Mouse (Mus musculus) stomach, embryonic 14.5 days (tissue): ENCODE measurements around the gene Actl11. TPM values are rescaled to one million over a fixed set of nuclear protein-coding genes. Genes with fewer than 3 reads are reported as not detected.

ENCODE experiments used
- ATAC-seq: fragments of 200-750 bp; cut with Nextera tagmentation; 2 replicates; pipeline ENCODE4 v1.8.0; 2017; ENCODE audit warnings: low read depth, moderate TSS enrichment; ENCODE audit not compliant: insufficient number of reproducible peaks, insufficient read depth, low FRiP score
- H3K27ac ChIP-seq: fragments of 300-500 bp; sonication (generic); 2 replicates; pipeline ENCODE4 v1.5.1; 2014; ENCODE audit warnings: mild to moderate bottlenecking, low read length, moderate library complexity, mixed read lengths
- H3K27me3 ChIP-seq: fragments of 300-500 bp; sonication (generic); 2 replicates; pipeline ENCODE4 v1.6.1; 2014; ENCODE audit warnings: low read length, control low read depth, mixed read lengths; ENCODE audit not compliant: control insufficient read depth, insufficient read depth
- H3K36me3 ChIP-seq: fragments of 300-500 bp; sonication (generic); 2 replicates; pipeline ENCODE4 v1.6.1; 2014; ENCODE audit warnings: mild to moderate bottlenecking, control low read depth, low read length, moderate library complexity, mixed read lengths; ENCODE audit not compliant: control insufficient read depth, insufficient read depth
- H3K4me1 ChIP-seq: fragments of 300-500 bp; sonication (generic); 2 replicates; pipeline ENCODE4 v1.6.1; 2014; ENCODE audit warnings: low read length, control low read depth, mixed read lengths; ENCODE audit not compliant: control insufficient read depth, insufficient read depth
- H3K4me2 ChIP-seq: fragments of 300-500 bp; sonication (generic); replicated peaks from 2 replicates; pipeline ENCODE4 v1.6.1; 2014; ENCODE audit warnings: low read depth, low read length, control low read depth
- H3K4me3 ChIP-seq: fragments of 300-500 bp; sonication (generic); 2 replicates; pipeline ENCODE4 v1.5.1; 2014; ENCODE audit warnings: low read depth, low read length, control low read depth
- H3K9ac ChIP-seq: fragments of 300-500 bp; sonication (generic); replicated peaks from 2 replicates; pipeline ENCODE4 v1.6.1; 2014; ENCODE audit warnings: low read depth, mild to moderate bottlenecking, control low read depth, low read length, moderate library complexity, mixed read lengths
- H3K9me3 ChIP-seq: fragments of 300-500 bp; sonication (generic); 2 replicates; pipeline ENCODE4 v1.6.1; 2016; ENCODE audit warnings: low read depth, low read length, control low read depth; ENCODE audit not compliant: control insufficient read depth
- WGBS: fragments of 180-500 bp; shearing (Covaris S2); extraction: QIAGEN DNeasy Blood & Tissue Kit; methylation state at CpG from one replicate; pipeline ENCODE4 v1.1.7; 2014; 5-methylcytosine and 5-hydroxymethylcytosine counted together
- polyA plus RNA-seq: library from polyadenylated mRNA; unstranded; fragments of >200 nt; fragmentation: Nextera tagmentation; extraction: Ambion mirVana; gene quantifications from 2 replicates; pipeline ENCODE4 v1.2.1, GENCODE M21; 2014

Gene Actl11
- polyA plus RNA-seq, 1 experiment from 2014 or later, result not detected

DNA sequence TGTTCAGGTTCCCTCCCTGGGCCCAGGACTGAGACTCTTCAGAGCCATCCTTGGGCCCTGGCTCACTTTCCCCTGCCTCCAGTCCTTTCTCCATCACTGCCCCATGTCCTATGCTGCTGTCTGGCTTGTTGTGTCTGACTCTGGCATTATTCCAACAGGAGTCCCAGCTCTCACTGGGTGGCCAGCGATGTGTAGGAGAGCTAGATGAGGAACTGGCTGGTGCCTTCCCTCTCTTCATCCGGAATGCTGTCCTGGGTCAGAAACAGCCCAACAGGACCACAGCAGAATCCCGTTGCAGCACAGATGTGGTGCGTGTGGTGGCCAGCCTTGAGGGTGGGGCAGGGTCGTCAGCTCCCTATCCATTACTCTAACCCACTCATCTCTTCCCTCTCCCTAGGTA is 42.0 kb downstream of the Actl11 start:
- 85% methylated on average over 5 of the region's 5 CpGs for WGBS
- Histone ChIP-seq H3K9ac (no peak overlapping the region), H3K4me1 (no peaks in the 10 kb centered on the region), H3K27me3 (no peaks in the 10 kb centered on the region), H3K4me2 (no peak overlapping the region), H3K4me3 (no peak overlapping the region), H3K36me3 (peaks cover 9% of the 10 kb centered on the region), H3K27ac (no peak overlapping the region), H3K9me3 (no peaks in the 10 kb centered on the region)
- ATAC-seq, result no peak

DNA sequence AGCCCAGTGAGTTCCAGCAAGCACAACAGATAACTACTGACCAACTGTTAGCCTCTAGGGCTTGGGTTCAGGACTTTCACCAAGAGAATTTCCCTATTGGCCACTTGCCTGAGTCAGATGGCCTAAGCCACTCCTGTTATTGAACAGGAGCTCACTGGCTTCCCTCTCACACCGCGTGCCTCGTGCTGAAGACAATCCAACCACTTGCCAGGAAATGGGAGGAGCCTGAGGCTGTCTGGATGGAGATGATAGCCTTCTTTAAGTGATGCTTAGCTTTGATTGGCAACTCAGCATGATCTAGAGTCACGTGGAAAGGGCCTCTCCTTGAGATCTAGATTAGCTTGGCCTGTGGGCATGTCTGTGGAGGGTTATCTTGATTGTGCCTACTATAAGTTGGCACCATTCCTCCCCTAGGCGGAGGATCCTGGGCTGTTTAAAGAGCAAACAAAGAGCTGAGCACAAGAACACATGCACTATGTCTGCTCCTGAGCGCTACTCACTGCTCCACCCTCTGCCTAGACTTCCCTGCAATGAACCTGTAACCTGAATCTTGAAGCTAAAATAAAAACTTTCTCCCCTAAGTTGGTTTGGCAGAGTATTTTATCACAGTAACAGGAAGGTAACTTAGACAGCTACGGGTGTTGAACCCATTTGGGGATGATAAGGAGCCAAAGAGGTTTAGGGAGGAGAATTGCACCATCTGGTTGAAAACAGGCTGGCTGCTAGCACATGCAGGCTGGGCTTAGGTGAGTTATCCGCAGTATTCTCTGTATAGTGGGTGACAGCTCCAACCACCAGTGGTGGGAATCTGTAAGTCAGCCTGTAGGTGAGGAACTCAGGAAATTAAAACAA is 43.6 kb downstream of the Actl11 start:
- no peak overlapping the region for H3K4me2 ChIP-seq
- H3K27ac ChIP-seq, result no peak overlapping the region
- ATAC-seq, result peak; percentile 77; the same call in 1 of the 2 replicates
- no peaks in the 10 kb centered on the region for H3K27me3 ChIP-seq
- no peaks in the 10 kb centered on the region for H3K9me3 ChIP-seq
- peaks cover 9% of the 10 kb centered on the region for H3K36me3 ChIP-seq
- H3K4me3 ChIP-seq, result no peak overlapping the region
- WGBS, result 73% methylated on average over 8 of the region's 8 CpGs
- no peaks in the 10 kb centered on the region for H3K4me1 ChIP-seq
- no peak overlapping the region for H3K9ac ChIP-seq

GRCm38 (mm10) chr9:107974491-107975171 is 46.4 kb downstream of the Actl11 start:
- H3K27ac ChIP-seq, result no peak overlapping the region
- H3K4me1 ChIP-seq, result no peaks in the 10 kb centered on the region
- peak; percentile 53; the same call in 1 of the 2 replicates for ATAC-seq
- no peak overlapping the region for H3K4me2 ChIP-seq
- no peak overlapping the region for H3K9ac ChIP-seq
- WGBS, result 77% methylated on average over 10 of the region's 10 CpGs
- H3K27me3 ChIP-seq, result no peaks in the 10 kb centered on the region
- H3K36me3 ChIP-seq, result peaks cover 5% of the 10 kb centered on the region; the same call in 1 of the 2 replicates
- H3K4me3 ChIP-seq, result no peak overlapping the region
- H3K9me3 ChIP-seq, result no peaks in the 10 kb centered on the region

DNA sequence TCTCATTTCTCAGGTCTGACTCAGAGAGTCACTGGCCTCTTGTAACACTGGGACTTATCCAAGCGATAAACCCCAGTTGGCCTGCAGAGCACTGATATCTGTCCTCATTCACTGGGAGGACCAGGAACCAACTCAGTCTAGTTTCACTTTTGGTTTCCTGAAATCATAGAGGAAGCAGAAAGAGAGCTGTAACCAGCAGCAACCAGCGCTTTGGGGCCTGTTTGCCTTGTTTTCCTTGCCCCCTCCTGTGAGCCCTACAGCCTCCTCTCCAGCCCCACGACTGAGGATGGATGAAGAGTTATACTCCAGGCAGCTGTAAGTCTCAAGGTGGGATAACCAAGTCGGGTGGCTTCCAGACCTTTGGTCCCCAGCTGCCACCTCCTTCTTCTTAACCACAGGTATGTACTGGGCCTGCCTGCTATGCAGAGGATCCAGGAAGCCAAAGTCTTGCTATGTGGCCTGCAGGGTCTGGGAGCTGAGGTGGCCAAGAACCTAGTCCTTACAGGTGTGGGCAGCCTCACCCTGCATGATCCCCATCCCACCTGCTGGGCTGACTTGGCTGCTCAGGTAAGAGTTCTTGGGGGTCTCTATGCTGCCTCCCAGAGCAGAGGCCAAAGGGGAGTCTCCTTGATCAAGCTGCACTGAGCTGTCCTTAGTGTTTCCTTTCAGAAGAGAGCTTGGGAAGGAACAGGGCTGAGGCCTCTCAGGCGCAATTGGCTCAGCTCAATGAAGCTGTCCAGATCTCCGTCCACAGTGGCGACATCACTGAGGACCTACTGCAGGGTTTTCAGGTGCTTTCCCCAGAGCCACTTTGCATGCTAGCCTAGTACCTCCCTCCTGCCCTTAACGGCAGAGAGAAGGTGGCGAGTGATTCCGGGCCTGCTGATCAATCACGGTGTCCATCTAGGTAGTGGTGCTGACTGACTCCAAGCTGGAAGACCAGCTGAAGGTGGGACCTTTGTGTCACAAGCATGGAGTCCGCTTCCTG is 47.4 kb downstream of the Actl11 start, which contains the start of gene Uba7:
TSS of gene Uba7 (plus strand) at position 107 of the 988 bp plus-strand sequence.
- Histone ChIP-seq H3K4me2 (peak within 1 kb of the TSS; percentile 10; the same call in 1 of the 2 replicates), H3K36me3 (0 out of 2 replicates have a peak, but pooled peaks cover 5% of the 10 kb centered on the region), H3K27me3 (no peaks in the 10 kb centered on the region), H3K4me3 (no peak within 1 kb of the TSS), H3K9me3 (no peaks in the 10 kb centered on the region), H3K27ac (peak within 1 kb of the TSS; percentile 6; the same call in 1 of the 2 replicates), H3K4me1 (peaks cover 2% of the 10 kb centered on the region; the same call in 1 of the 2 replicates), H3K9ac (no peak within 1 kb of the TSS)
- 59% methylated on average over 12 of the region's 12 CpGs for WGBS
- peak; percentile 74 for ATAC-seq

- no peak overlapping the region for H3K4me2 ChIP-seq
- peaks cover 25% of the 10 kb centered on the region for H3K4me1 ChIP-seq
- H3K27ac ChIP-seq, result no peak overlapping the region
- H3K9me3 ChIP-seq, result no peaks in the 10 kb centered on the region
- no peaks in the 10 kb centered on the region for H3K27me3 ChIP-seq
- no peak for ATAC-seq
- WGBS, result 88% methylated on average over 12 of the region's 12 CpGs
- H3K4me3 ChIP-seq, result no peak overlapping the region
- H3K36me3 ChIP-seq, result no peaks in the 10 kb centered on the region
- H3K9ac ChIP-seq, result no peak overlapping the region
These were observed 50.5 kb downstream of the Actl11 start for GRCm38 (mm10) chr9:107978815-107979214.

Other genes with a start within 250 kb of the Actl11 start
- 1.8 and 2.4 TPM in 2 replicates for gene Gnat1, start 248.8 kb upstream of the Actl11 start, polyA plus RNA-seq
- 30.2 and 33.2 TPM in 2 replicates for gene Sema3f, start 218.0 kb upstream of the Actl11 start, polyA plus RNA-seq
- 204 and 205 TPM in 2 replicates for gene Rbm5, start 157.5 kb upstream of the Actl11 start, polyA plus RNA-seq
- 76.5 and 83.3 TPM in 2 replicates for gene Rbm6, start 55.2 kb upstream of the Actl11 start, polyA plus RNA-seq
- 15.2 and 20.7 TPM in 2 replicates for gene Mon1a, start 40.3 kb upstream of the Actl11 start, polyA plus RNA-seq
- 3.3 and 5.1 TPM in 2 replicates for gene Mst1r, start 21.6 kb upstream of the Actl11 start, polyA plus RNA-seq
- gene Camkv, start 7.2 kb downstream of the Actl11 start, polyA plus RNA-seq, result 1.6 and 1.9 TPM in 2 replicates
- gene Traip, start 21.7 kb downstream of the Actl11 start, polyA plus RNA-seq, result 18.9 and 21.2 TPM in 2 replicates
- gene Uba7, start 47.0 kb downstream of the Actl11 start, polyA plus RNA-seq, result 48.7 and 54.0 TPM in 2 replicates
- gene Gm20661, start 54.6 kb downstream of the Actl11 start, polyA plus RNA-seq, result 11.6 and 12.8 TPM in 2 replicates
- gene Inka1, start 57.4 kb downstream of the Actl11 start, polyA plus RNA-seq, result 52.9 and 64.9 TPM in 2 replicates
- gene Cdhr4, start 64.0 kb downstream of the Actl11 start, polyA plus RNA-seq, result 19.7 and 23.9 TPM in 2 replicates
- 0.20 and 0.84 TPM in 2 replicates for gene Gm20662, start 67.9 kb downstream of the Actl11 start, polyA plus RNA-seq
- gene Ip6k1, start 74.0 kb downstream of the Actl11 start, polyA plus RNA-seq, result 29.1 and 29.2 TPM in 2 replicates
- 21.4 and 26.6 TPM in 2 replicates for gene Gmppb, start 120.8 kb downstream of the Actl11 start, polyA plus RNA-seq
- gene Amigo3, start 124.7 kb downstream of the Actl11 start, polyA plus RNA-seq, result 3.1 TPM in 2 replicates
- gene Mst1, start 152.0 kb downstream of the Actl11 start, polyA plus RNA-seq, result 3.7 and 4.4 TPM in 2 replicates
- gene Rnf123, start 154.9 kb downstream of the Actl11 start, polyA plus RNA-seq, result 31.1 and 33.5 TPM in 2 replicates
- gene Apeh, start 166.1 kb downstream of the Actl11 start, polyA plus RNA-seq, result 52.2 and 58.0 TPM in 2 replicates